Mouse (Mus musculus): Measurements from ENCODE around the gene Lig1. TPM values are rescaled to one million over a fixed set of nuclear protein-coding genes. Genes with fewer than 3 reads are reported as not detected.

Lig1 gene
- polyA plus RNA-seq, 1 experiment: 4.4 TPM

DNA sequence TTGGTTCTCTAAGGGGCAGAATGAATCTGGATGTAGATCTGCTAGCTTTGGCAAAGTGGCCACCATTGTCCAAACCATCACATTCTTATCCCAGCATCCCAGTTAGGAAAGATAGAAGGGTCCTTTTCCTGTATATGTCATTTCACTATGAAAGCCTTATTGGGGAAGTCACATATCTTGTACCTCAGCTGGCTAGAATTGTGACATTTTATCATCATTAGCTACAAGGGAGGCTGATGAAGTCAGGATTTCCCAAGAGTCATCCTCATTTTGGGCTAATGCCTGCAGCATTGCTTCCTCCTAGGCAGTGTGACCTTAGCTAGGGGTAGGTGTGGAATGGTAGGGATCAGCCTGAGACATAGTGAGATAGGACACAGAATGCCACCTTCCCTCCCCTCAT lies 26.3 kb downstream of the Lig1 start:
- Histone ChIP-seq H3K4me3 (replicated peaks; ENCODE audit: extremely low read depth, low read depth, low read length) (no peak overlapping the region), H3K4me1 (ENCODE audit: control insufficient read depth, insufficient read depth, low read length) (no peaks in the 10 kb centered on the region; the same call in 1 of the 2 replicates)
- TF ChIP-seq POLR2A (IDR thresholded peaks at IDR 0.05; ENCODE audit: borderline replicate concordance, extremely low read depth, low read depth, low read length) (no peak), CTCF (IDR thresholded peaks at IDR 0.05; ENCODE audit: insufficient read depth, low read length) (no peak)
- DNase-seq: no peak

DNA sequence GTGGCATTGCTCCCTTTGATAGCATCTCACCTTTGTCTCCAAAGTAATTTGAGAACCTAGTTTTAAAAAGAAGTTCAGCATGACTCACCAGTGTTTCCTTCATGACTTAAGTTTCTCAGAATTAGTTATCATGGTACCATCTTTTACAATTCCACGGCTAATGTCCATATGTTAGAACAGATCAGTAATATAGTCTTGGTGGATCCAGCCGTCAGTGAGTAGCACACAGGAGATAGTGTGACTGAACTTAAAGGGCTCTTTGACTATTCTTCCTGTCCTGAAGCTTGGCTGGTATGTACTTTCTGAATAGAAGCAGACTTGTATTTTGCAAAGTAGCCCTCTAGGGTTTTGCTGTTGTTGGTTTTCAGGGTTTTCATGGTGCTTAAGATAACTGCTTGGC lies 32.3 kb downstream of the Lig1 start:
- WGBS: 88% methylated on average over 2 of the region's 2 CpGs
- H3K4me1 ChIP-seq (ENCODE audit: control insufficient read depth, insufficient read depth, low read length): no peaks in the 10 kb centered on the region
- TF ChIP-seq CTCF (IDR thresholded peaks at IDR 0.05; ENCODE audit: insufficient read depth, low read length): no peak
- TF ChIP-seq POLR2A (IDR thresholded peaks at IDR 0.05; ENCODE audit: borderline replicate concordance, extremely low read depth, low read depth, low read length): no peak
- DNase-seq: no peak
- H3K4me3 ChIP-seq (replicated peaks; ENCODE audit: extremely low read depth, low read depth, low read length): no peak overlapping the region

DNA sequence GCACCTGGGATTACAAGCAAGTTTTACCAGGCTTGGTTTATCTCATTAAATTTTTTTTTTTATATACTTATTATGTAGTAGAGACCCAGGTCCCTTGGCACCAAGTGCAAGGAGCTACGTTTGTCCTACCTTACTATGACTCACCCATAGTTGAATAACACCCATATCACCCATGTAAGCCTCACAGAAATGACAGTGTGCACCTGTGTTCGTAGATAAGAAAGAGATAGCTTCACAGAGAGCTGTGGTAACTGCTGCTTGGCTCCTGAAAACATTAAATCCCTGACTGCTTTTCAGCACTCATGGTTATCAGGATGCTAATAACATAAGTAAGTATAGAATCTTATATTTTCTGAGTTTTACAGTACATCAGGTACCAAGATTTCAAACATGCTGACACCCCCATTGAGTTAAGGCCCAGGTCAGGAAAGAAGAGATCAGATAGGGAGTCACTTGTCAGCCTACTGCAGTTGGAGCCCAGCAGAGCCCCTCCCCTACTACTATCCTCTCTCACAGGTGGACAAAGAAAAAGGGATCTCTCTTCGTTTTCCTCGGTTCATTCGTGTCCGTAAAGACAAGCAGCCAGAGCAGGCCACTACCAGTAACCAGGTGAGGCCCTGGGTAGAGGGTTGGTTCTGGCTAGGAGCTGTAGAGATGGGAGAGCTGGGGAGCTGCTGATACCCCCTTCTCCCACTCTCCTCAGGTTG lies 33.6 kb downstream of the Lig1 start:
- TF ChIP-seq POLR2A (IDR thresholded peaks at IDR 0.05; ENCODE audit: borderline replicate concordance, extremely low read depth, low read depth, low read length): no peak
- no peak for TF ChIP-seq CTCF (IDR thresholded peaks at IDR 0.05; ENCODE audit: insufficient read depth, low read length)
- H3K4me1 ChIP-seq (ENCODE audit: control insufficient read depth, insufficient read depth, low read length): no peaks in the 10 kb centered on the region
- 92% methylated on average over 6 of the region's 6 CpGs for WGBS
- no peak for DNase-seq
- no peak overlapping the region for H3K4me3 ChIP-seq (replicated peaks; ENCODE audit: extremely low read depth, low read depth, low read length)

DNA sequence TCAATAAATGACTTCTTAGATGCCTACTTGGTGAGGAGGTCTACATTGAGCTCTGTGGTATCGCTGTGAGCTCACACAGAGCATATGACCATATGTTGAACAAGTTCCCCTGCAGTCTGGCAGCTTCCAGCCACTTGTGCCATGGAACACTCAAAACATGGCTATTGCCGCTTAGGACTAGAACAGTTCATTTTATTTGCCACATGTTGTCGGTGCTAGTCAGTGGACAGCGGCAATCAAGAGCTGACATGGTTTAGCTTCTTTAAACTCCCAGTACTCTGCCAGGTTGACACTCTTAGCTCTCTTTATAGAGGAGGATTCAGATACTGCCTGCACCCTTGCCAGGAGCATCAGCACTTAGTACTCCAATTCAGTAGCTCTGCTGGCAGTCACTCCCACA lies 34.3 kb downstream of the Lig1 start:
- no peak overlapping the region for H3K4me3 ChIP-seq (replicated peaks; ENCODE audit: extremely low read depth, low read depth, low read length)
- WGBS: 98% methylated on average over 4 of the region's 4 CpGs
- H3K4me1 ChIP-seq (ENCODE audit: control insufficient read depth, insufficient read depth, low read length): no peaks in the 10 kb centered on the region
- no peak for TF ChIP-seq CTCF (IDR thresholded peaks at IDR 0.05; ENCODE audit: insufficient read depth, low read length)
- no peak for TF ChIP-seq POLR2A (IDR thresholded peaks at IDR 0.05; ENCODE audit: borderline replicate concordance, extremely low read depth, low read depth, low read length)
- no peak for DNase-seq

DNA sequence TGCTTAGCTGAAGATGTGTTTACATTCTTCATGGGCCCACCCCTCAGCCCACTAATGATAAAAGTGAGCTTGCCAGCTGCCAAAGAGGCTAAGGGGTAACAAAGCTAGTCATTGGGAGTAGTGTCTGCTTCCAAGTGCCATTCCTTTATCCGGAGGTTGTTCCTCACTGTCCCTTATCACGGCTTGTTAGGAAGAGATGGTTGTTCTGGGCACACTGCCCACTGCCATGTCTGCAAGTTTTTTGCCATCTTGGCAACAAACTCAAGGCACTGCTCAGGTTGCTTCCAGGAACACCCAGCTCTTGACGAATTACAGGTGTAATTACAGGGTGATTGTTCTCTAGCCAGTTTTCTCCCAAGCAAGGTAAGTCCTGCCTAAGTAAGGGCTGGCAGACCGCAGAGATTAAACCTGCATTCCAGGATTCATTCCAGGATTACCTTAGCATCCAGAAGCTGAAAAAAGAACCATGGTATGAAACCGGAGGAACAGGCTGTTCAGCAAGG lies 37.1 kb downstream of the Lig1 start:
- WGBS: 53% methylated on average over 5 of the region's 5 CpGs
- H3K4me1 ChIP-seq (ENCODE audit: control insufficient read depth, insufficient read depth, low read length): no peaks in the 10 kb centered on the region
- TF ChIP-seq CTCF (IDR thresholded peaks at IDR 0.05; ENCODE audit: insufficient read depth, low read length): no peak
- TF ChIP-seq POLR2A (IDR thresholded peaks at IDR 0.05; ENCODE audit: borderline replicate concordance, extremely low read depth, low read depth, low read length): no peak

DNA sequence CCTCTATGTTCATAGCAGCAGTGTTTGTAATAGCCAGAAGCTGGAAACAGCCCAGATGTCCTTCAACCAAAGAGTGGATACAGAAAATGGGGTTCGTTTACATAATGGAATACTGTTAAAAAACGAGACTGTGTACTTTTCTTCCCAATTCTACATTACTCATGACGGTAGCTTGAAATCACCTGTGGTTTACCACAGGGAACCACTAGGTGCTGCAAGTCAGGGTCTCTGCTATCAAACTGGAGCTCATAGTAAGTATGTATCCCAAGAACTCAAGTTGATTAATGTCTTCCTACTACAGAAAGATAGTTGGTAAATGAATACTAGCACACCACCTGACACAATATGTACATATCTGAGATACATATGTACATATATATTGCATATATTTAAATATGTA lies 44.3 kb downstream of the Lig1 start:
- no peaks in the 10 kb centered on the region for H3K4me1 ChIP-seq (ENCODE audit: control insufficient read depth, insufficient read depth, low read length)
- no peak overlapping the region for H3K4me3 ChIP-seq (replicated peaks; ENCODE audit: extremely low read depth, low read depth, low read length)
- WGBS: 63% methylated on average over 3 of the region's 3 CpGs
- TF ChIP-seq POLR2A (IDR thresholded peaks at IDR 0.05; ENCODE audit: borderline replicate concordance, extremely low read depth, low read depth, low read length) (no peak), CTCF (IDR thresholded peaks at IDR 0.05; ENCODE audit: insufficient read depth, low read length) (no peak)
- no peak for DNase-seq

More for the DNA sequence above, 37.1 kb downstream of the Lig1 start:
- DNase-seq: no peak
- H3K4me3 ChIP-seq (replicated peaks; ENCODE audit: extremely low read depth, low read depth, low read length): no peak overlapping the region

DNA sequence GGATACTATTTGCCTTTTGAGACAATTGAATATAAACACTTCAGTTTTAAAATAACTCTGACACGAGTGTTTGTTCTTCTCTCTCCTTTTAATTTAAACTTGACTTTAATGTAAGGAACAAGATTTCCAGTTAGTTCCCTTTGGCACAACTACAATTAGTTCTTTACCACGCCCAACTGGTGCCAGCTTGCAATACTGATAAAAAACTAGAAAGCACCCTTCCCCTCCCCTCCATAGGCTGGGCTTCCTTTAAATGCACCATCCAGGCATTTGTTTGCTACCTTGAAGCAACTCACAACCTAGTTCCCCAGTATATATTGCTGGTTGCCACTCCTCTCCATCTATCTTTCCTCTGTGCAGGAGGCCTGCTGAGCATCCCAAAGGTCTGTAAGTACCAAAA lies 47.2 kb downstream of the Lig1 start, which contains the start of gene Pla2g4c:
TSS of gene Pla2g4c (plus strand) at position 340 of the 400 bp plus-strand sequence.
- Histone ChIP-seq H3K4me1 (ENCODE audit: control insufficient read depth, insufficient read depth, low read length) (no peaks in the 10 kb centered on the region), H3K4me3 (replicated peaks; ENCODE audit: extremely low read depth, low read depth, low read length) (no peak within 1 kb of the TSS)
- DNase-seq: no peak
- TF ChIP-seq CTCF (IDR thresholded peaks at IDR 0.05; ENCODE audit: insufficient read depth, low read length) (no peak), POLR2A (IDR thresholded peaks at IDR 0.05; ENCODE audit: borderline replicate concordance, extremely low read depth, low read depth, low read length) (no peak)
- WGBS: 47% methylated on average over 2 of the region's 2 CpGs

DNA sequence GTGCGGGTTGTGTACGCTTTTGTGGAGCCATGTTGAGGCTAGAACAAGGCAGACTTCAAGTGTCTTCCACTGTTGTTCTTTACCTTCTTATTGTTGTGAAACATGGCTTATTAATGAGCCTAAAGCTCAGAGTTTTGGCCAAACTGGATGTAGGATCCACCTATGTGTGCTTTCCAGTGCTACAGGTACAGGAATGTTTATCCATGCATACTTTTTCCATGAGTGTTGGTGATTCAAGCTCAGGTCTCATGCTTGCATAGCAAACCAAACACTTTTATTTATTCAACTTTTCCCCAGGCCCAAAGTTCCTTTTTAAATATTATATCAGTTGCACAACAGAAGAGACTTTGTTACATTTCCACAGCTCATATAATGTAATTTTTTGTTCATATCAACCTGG lies 53.5 kb downstream of the Lig1 start:
- Histone ChIP-seq H3K4me3 (replicated peaks; ENCODE audit: extremely low read depth, low read depth, low read length) (no peak overlapping the region), H3K4me1 (ENCODE audit: control insufficient read depth, insufficient read depth, low read length) (no peaks in the 10 kb centered on the region)
- TF ChIP-seq POLR2A (IDR thresholded peaks at IDR 0.05; ENCODE audit: borderline replicate concordance, extremely low read depth, low read depth, low read length) (no peak), CTCF (IDR thresholded peaks at IDR 0.05; ENCODE audit: insufficient read depth, low read length) (no peak)
- 86% methylated on average over 2 of the region's 2 CpGs for WGBS
- no peak for DNase-seq

DNA sequence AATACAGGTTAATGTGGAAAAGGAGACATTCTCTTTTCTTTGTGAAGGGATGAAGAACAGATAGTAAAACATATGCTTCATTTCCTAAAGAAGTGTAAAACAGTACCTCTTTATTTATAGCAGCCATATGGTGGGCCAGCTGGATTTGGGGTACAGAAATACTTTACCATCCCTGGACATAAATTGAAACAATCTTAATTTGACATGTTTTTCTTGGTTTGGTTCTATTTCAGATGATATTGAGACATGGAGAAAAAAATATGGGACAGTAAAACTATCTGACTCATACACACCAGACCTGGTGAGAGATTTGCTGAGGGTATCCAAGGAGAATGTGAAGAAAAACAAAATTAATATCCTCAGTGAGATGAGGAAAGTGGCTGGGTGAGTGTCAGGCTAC lies 78.9 kb downstream of the Lig1 start:
- no peak for DNase-seq
- TF ChIP-seq POLR2A (IDR thresholded peaks at IDR 0.05; ENCODE audit: borderline replicate concordance, extremely low read depth, low read depth, low read length) (no peak), CTCF (IDR thresholded peaks at IDR 0.05; ENCODE audit: insufficient read depth, low read length) (no peak)
- H3K4me3 ChIP-seq (replicated peaks; ENCODE audit: extremely low read depth, low read depth, low read length): no peak overlapping the region
- no peaks in the 10 kb centered on the region for H3K4me1 ChIP-seq (ENCODE audit: control insufficient read depth, insufficient read depth, low read length)

Other genes with a start within 250 kb of the Lig1 start
- 68.5 and 93.5 TPM in 2 replicates for gene Chmp2a, start 242.5 kb upstream of the Lig1 start, polyA plus RNA-seq (2012; rRNA removed)
- gene Ube2m, start 239.0 kb upstream of the Lig1 start, polyA plus RNA-seq (2012; rRNA removed): 82.5 and 143 TPM in 2 replicates
- gene Mzf1, start 222.5 kb upstream of the Lig1 start, polyA plus RNA-seq (2012; rRNA removed): 2.3 and 2.5 TPM in 2 replicates
- not detected in 2 replicates for gene Vmn1r85, start 182.1 kb upstream of the Lig1 start, polyA plus RNA-seq (2012; rRNA removed)
- not detected in 2 replicates for gene Vmn1r86, start 157.4 kb upstream of the Lig1 start, polyA plus RNA-seq (2012; rRNA removed)
- not detected in 2 replicates for gene Vmn1r87, start 137.1 kb upstream of the Lig1 start, polyA plus RNA-seq (2012; rRNA removed)
- gene Vmn1r88, start 117.7 kb upstream of the Lig1 start, polyA plus RNA-seq (2012; rRNA removed): not detected in 2 replicates
- gene Vmn1r89, start 64.3 kb upstream of the Lig1 start, polyA plus RNA-seq (2012; rRNA removed): not detected in 2 replicates
- 5.3 and 6.0 TPM in 2 replicates for gene Zswim9, start 1.4 kb downstream of the Lig1 start, polyA plus RNA-seq (2012; rRNA removed)
- gene Pla2g4c, start 47.4 kb downstream of the Lig1 start, polyA plus RNA-seq (2012; rRNA removed): 0.05 and 0.12 TPM in 2 replicates
- not detected in 2 replicates for gene Cabp5, start 120.8 kb downstream of the Lig1 start, polyA plus RNA-seq (2012; rRNA removed)
- gene Bsph1, start 173.6 kb downstream of the Lig1 start, polyA plus RNA-seq (2012; rRNA removed): not detected in 2 replicates